Mouse (Mus musculus) bone marrow macrophage, adult 2 months (primary cell): Measurements from ENCODE around the gene Syt2.

Experiments used
- CTCF ChIP-seq: IDR thresholded peaks from 2 replicates; pipeline ENCODE4 v1.5.1; 2012; ENCODE audit warnings: low read depth, mild to moderate bottlenecking, low read length, moderate library complexity
- POLR2A ChIP-seq: IDR thresholded peaks from 2 replicates; pipeline ENCODE4 v1.6.1; 2012; ENCODE audit warnings: mild to moderate bottlenecking, low read depth, low read length, borderline replicate concordance

- no peak for TF ChIP-seq CTCF
- TF ChIP-seq POLR2A = no peak
These were observed 91.0 kb downstream of the Syt2 start for GRCm38 (mm10) chr1:134737463-134737862.
